Mouse (Mus musculus) testis, postnatal 14 days (tissue): Measurements from ENCODE around the gene Ralgapa2.

Experiments
- DNase-seq: peaks from one replicate; pipeline ENCODE4 v3.0.0; 2021; ENCODE audit warnings: low spot score

Ralgapa2 gene

GRCm38 (mm10) chr2:146427380-146427779 is 84.8 kb downstream of the Ralgapa2 start:
- DNase-seq: no peak

- DNase-seq: no peak
Observed at GRCm38 (mm10) chr2:146426321-146426720, 85.8 kb downstream of the Ralgapa2 start.

GRCm38 (mm10) chr2:146425235-146425634 is 86.9 kb downstream of the Ralgapa2 start:
- DNase-seq: no peak

GRCm38 (mm10) chr2:146423710-146424301 is 88.3 kb downstream of the Ralgapa2 start:
- DNase-seq: no peak

- no peak for DNase-seq
Observed at GRCm38 (mm10) chr2:146423032-146423691, 89.0 kb downstream of the Ralgapa2 start.

GRCm38 (mm10) chr2:146416283-146416682 is 95.9 kb downstream of the Ralgapa2 start:
- no peak for DNase-seq

GRCm38 (mm10) chr2:146414484-146415291 is 97.5 kb downstream of the Ralgapa2 start:
- peak; percentile 14 for DNase-seq

GRCm38 (mm10) chr2:146412733-146413132 is 99.4 kb downstream of the Ralgapa2 start:
- DNase-seq: no peak

- no peak for DNase-seq
Observed at GRCm38 (mm10) chr2:146411904-146412303, 100.2 kb downstream of the Ralgapa2 start.

- no peak for DNase-seq
Observed at GRCm38 (mm10) chr2:146407078-146407477, 105.1 kb downstream of the Ralgapa2 start.

- no peak for DNase-seq
Observed at GRCm38 (mm10) chr2:146401588-146401987, 110.6 kb downstream of the Ralgapa2 start.

GRCm38 (mm10) chr2:146400738-146401137 is 111.4 kb downstream of the Ralgapa2 start:
- DNase-seq: no peak

GRCm38 (mm10) chr2:146398211-146398865 is 113.8 kb downstream of the Ralgapa2 start:
- DNase-seq: no peak

GRCm38 (mm10) chr2:146387211-146387610 is 124.9 kb downstream of the Ralgapa2 start:
- no peak for DNase-seq

GRCm38 (mm10) chr2:146384582-146384981 is 127.6 kb downstream of the Ralgapa2 start:
- DNase-seq: no peak

- no peak for DNase-seq
Observed at GRCm38 (mm10) chr2:146376293-146376692, 135.9 kb downstream of the Ralgapa2 start.

GRCm38 (mm10) chr2:146366098-146366497 is 146.0 kb downstream of the Ralgapa2 start:
- DNase-seq: no peak

- DNase-seq: no peak
Observed at GRCm38 (mm10) chr2:146365368-146365983, 146.7 kb downstream of the Ralgapa2 start.

GRCm38 (mm10) chr2:146363483-146363882 is 148.7 kb downstream of the Ralgapa2 start:
- no peak for DNase-seq

- DNase-seq: no peak
Observed at GRCm38 (mm10) chr2:146362932-146363331, 149.2 kb downstream of the Ralgapa2 start.

- no peak for DNase-seq
Observed at GRCm38 (mm10) chr2:146361969-146362368, 150.2 kb downstream of the Ralgapa2 start.

- no peak for DNase-seq
Observed at GRCm38 (mm10) chr2:146361076-146361475, 151.1 kb downstream of the Ralgapa2 start.
